Mouse (Mus musculus): Measurements from ENCODE around the gene Sh3gl2. TPM values are rescaled to one million over a fixed set of nuclear protein-coding genes. Genes with fewer than 3 reads are reported as not detected.

Gene Sh3gl2
- polyA plus RNA-seq, 1 experiment from 2014 or later = 14.8 TPM

DNA sequence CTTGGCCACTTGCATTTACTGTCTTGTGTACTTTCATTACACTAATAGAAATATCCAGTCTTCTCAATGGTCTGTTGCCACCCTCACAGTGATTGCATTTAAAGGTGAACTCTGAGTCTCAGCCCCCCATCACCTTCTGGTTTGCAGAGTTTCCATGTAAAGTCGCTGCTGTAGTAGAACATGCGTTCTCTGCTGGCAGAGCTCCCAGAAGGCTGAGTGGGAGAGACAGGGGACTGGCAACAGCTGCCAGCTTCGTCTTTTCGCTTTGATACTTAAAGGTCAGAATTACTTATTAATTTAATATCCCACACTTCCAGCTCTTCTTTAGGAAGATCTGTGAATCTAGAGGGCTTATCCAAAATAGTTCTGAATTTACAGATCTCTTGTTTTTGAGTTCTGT lies 8.7 kb upstream of the Sh3gl2 start:
- ATAC-seq (ENCODE audit: insufficient read depth, low FRiP score, low TSS enrichment) (no peak), DNase-seq (ENCODE audit: low spot score) (no peak)
- 86% methylated on average over 4 of the region's 4 CpGs for WGBS
- Histone ChIP-seq H3K4me2 (ENCODE audit: low read depth) (no peak overlapping the region), H3K27me3 (ENCODE audit: control insufficient read depth, insufficient read depth, low read length) (no peaks in the 10 kb centered on the region), H3K36me3 (ENCODE audit: control insufficient read depth, insufficient read depth, low read length) (no peaks in the 10 kb centered on the region), H3K9ac (ENCODE audit: low read length) (no peak overlapping the region), H3K4me3 (ENCODE audit: low read depth, low read length) (no peak overlapping the region), H3K27ac (ENCODE audit: low read depth, low read length) (no peak overlapping the region), H3K4me1 (ENCODE audit: control insufficient read depth, insufficient read depth, low read length) (no peaks in the 10 kb centered on the region), H3K9me3 (ENCODE audit: control insufficient read depth, low read length) (no peaks in the 10 kb centered on the region)

DNA sequence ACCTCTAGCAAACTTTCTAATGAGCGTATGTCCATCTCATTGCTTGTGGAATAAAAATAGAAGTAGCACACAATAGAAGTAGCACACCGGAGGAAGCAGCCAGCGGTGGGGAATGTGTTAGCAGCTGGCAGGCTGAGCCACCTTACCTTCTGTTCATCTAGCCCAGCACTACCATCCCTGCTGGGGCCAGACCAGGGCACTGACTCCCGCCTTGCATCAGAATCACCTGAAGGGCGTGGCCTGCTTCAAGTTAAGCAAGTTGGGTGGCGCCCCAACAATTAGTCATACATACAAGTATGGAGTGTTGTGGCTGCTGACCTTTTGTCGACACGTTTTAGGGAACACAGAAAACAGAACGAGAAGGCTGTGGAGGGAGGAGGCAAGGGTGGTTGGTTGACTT lies 6.5 kb upstream of the Sh3gl2 start:
- H3K27ac ChIP-seq (ENCODE audit: low read depth, low read length) = no peak overlapping the region
- ATAC-seq (ENCODE audit: insufficient read depth, low FRiP score, low TSS enrichment) (no peak), DNase-seq (ENCODE audit: low spot score) (no peak)
- 86% methylated on average over 9 of the region's 9 CpGs for WGBS
- H3K4me2 ChIP-seq (ENCODE audit: low read depth) = no peak overlapping the region
- no peak overlapping the region for H3K4me3 ChIP-seq (ENCODE audit: low read depth, low read length)
- H3K36me3 ChIP-seq (ENCODE audit: control insufficient read depth, insufficient read depth, low read length) = no peaks in the 10 kb centered on the region
- H3K9ac ChIP-seq (ENCODE audit: low read length) = no peak overlapping the region
- H3K27me3 ChIP-seq (ENCODE audit: control insufficient read depth, insufficient read depth, low read length) = no peaks in the 10 kb centered on the region
- no peaks in the 10 kb centered on the region for H3K9me3 ChIP-seq (ENCODE audit: control insufficient read depth, low read length)
- no peaks in the 10 kb centered on the region for H3K4me1 ChIP-seq (ENCODE audit: control insufficient read depth, insufficient read depth, low read length)

DNA sequence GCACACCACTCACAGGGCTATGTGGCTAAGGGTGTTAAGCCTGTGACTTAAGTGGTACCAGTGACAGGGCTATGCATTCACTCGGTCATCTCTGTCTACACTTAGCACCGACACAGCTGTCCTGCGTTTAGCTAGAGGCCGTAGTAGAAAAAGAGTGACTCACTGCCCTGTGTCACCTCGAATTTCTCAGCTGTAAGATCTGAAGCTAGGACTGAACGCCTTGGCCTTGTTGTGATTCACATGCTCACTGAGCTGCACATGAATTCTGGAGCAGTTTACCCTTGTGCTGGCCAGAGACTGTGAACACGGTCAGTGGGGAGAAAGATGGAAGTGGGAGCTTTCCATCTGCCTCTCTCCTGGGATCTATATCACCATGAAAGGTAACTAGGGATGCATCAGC lies 2.3 kb upstream of the Sh3gl2 start:
- DNase-seq (ENCODE audit: low spot score) (no peak), ATAC-seq (ENCODE audit: insufficient read depth, low FRiP score, low TSS enrichment) (no peak)
- no peak overlapping the region for H3K27ac ChIP-seq (ENCODE audit: low read depth, low read length)
- 77% methylated on average over 7 of the region's 7 CpGs for WGBS
- no peak overlapping the region for H3K4me2 ChIP-seq (ENCODE audit: low read depth)
- H3K4me3 ChIP-seq (ENCODE audit: low read depth, low read length) = no peak overlapping the region
- H3K36me3 ChIP-seq (ENCODE audit: control insufficient read depth, insufficient read depth, low read length) = no peaks in the 10 kb centered on the region
- no peaks in the 10 kb centered on the region for H3K9me3 ChIP-seq (ENCODE audit: control insufficient read depth, low read length)
- H3K4me1 ChIP-seq (ENCODE audit: control insufficient read depth, insufficient read depth, low read length) = no peaks in the 10 kb centered on the region
- H3K27me3 ChIP-seq (ENCODE audit: control insufficient read depth, insufficient read depth, low read length) = peaks cover 23% of the 10 kb centered on the region
- no peak overlapping the region for H3K9ac ChIP-seq (ENCODE audit: low read length)

DNA sequence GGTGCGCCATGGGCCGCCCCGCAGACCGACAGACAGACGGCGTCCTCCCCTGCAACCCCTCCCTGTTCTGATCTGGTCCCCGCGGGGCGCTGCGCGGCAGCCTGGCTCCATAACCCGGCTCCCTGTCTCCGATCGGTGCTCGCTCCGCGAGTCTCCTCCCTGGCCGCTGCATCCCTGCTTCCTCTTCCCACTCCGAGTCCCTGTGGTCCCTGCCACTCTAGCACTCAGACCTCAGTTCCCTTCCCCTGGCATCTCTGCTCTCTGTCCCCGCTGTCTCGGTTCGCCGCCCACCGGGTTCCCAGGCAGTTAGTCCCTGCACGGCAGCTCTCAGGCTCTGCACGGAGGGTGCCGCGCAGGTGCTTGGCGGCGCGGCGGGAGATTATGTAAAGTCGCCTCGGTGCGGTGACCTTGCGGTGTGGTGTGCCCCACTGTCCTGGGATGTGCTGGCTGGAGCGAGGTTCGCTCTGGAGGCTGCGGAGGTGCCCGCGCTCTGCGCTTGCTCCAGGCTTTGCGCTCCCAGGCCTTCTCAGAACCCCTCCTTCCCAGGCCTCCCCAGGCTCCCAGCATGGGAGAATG lies 798 bp downstream of the Sh3gl2 start:
- peak overlapping the region; percentile 72 for H3K9ac ChIP-seq (ENCODE audit: low read length)
- H3K27me3 ChIP-seq (ENCODE audit: control insufficient read depth, insufficient read depth, low read length) = peaks cover 23% of the 10 kb centered on the region
- no peak overlapping the region for H3K27ac ChIP-seq (ENCODE audit: low read depth, low read length)
- H3K4me3 ChIP-seq (ENCODE audit: low read depth, low read length) = peak overlapping the region; percentile 80
- no peaks in the 10 kb centered on the region for H3K4me1 ChIP-seq (ENCODE audit: control insufficient read depth, insufficient read depth, low read length)
- peak overlapping the region; percentile 92 for H3K4me2 ChIP-seq (ENCODE audit: low read depth)
- WGBS = under 1% methylated on average over 40 of the region's 43 CpGs
- DNase-seq (ENCODE audit: low spot score) (peak; percentile 63), ATAC-seq (ENCODE audit: insufficient read depth, low FRiP score, low TSS enrichment) (peak; percentile 83)
- no peaks in the 10 kb centered on the region for H3K9me3 ChIP-seq (ENCODE audit: control insufficient read depth, low read length)
- no peaks in the 10 kb centered on the region for H3K36me3 ChIP-seq (ENCODE audit: control insufficient read depth, insufficient read depth, low read length)

DNA sequence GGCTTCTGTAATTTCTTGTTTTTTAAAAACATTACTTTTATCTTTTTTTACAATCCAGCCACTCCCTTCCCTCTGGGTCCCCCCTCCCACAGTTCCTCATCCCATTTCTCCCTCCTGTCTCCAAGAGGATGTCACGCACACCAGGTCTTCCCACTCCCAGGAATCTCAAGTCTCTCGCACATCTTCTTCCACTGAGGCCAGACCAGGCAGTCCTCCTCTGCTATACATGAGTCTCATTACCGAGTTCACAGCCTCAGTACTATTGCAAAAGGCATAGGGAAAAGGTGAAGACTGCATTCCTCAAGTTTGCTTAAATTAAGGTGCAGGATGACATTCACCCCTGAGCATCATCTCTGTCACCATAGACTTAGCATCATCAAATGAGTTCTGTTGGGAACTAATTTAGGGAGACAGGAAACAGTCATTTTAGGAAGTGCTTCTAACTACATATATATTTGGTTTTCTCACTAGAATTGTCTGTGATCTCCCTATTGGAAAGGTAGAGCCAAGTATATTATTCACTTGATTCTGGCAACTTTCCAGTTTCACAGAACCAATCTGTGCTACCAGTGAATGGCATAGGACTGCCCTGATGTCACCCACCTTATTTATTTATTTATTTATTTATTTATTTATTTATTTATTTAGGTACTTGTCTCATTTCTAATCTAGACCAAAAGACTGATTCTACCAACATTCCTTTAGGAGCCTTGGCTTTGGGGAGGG lies 1.9 kb downstream of the Sh3gl2 start:
- Histone ChIP-seq H3K4me3 (ENCODE audit: low read depth, low read length) (no peak overlapping the region), H3K4me2 (ENCODE audit: low read depth) (no peak overlapping the region), H3K9ac (ENCODE audit: low read length) (no peak overlapping the region), H3K36me3 (ENCODE audit: control insufficient read depth, insufficient read depth, low read length) (no peaks in the 10 kb centered on the region), H3K27me3 (ENCODE audit: control insufficient read depth, insufficient read depth, low read length) (peaks cover 23% of the 10 kb centered on the region), H3K9me3 (ENCODE audit: control insufficient read depth, low read length) (no peaks in the 10 kb centered on the region), H3K27ac (ENCODE audit: low read depth, low read length) (no peak overlapping the region), H3K4me1 (ENCODE audit: control insufficient read depth, insufficient read depth, low read length) (no peaks in the 10 kb centered on the region)
- DNase-seq (ENCODE audit: low spot score) (no peak), ATAC-seq (ENCODE audit: insufficient read depth, low FRiP score, low TSS enrichment) (no peak)
- 50% methylated on average over 3 of the region's 3 CpGs for WGBS

DNA sequence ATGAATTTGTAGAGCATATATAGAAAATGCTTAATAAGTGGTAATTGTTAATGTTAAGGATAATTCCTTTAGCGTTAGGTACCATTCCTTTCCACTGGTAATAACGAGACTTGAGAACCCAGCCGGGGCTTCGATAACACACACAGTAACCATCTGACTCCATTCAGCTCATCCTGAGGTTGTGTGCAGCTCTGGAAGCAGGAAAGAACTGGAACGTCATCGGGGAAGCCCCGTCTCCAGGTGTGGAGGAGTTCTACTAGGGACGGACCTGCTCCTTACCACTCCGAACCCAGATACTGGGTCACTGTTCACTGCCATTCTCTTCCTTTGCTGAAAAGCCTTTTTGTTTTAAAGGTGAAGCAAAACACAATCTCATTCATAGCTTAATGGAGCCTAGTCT lies 2.6 kb downstream of the Sh3gl2 start:
- WGBS = 94% methylated on average over 9 of the region's 9 CpGs
- Histone ChIP-seq H3K9ac (ENCODE audit: low read length) (no peak overlapping the region), H3K27ac (ENCODE audit: low read depth, low read length) (no peak overlapping the region), H3K4me1 (ENCODE audit: control insufficient read depth, insufficient read depth, low read length) (no peaks in the 10 kb centered on the region), H3K4me3 (ENCODE audit: low read depth, low read length) (no peak overlapping the region), H3K27me3 (ENCODE audit: control insufficient read depth, insufficient read depth, low read length) (peaks cover 23% of the 10 kb centered on the region), H3K9me3 (ENCODE audit: control insufficient read depth, low read length) (no peaks in the 10 kb centered on the region), H3K36me3 (ENCODE audit: control insufficient read depth, insufficient read depth, low read length) (no peaks in the 10 kb centered on the region), H3K4me2 (ENCODE audit: low read depth) (no peak overlapping the region)
- ATAC-seq (ENCODE audit: insufficient read depth, low FRiP score, low TSS enrichment) (no peak), DNase-seq (ENCODE audit: low spot score) (no peak)

DNA sequence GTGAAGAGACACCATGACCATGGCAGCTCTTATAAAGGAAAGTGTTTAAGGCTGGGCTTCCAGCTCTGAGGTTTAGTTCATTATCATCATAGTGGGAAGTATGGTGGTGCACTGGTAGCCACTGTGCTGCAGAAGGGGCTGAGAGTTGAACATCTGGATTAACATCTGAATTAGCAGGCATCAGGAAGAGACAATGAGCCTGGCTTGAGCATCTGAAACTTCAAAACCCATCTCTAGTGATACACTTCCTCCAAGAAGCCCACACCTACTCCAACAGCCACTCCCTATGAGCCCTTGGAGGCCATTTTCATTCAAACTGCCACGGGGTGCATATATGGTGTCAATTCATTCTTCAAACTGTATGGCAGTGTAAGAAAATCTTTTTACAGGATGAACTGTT lies 3.6 kb downstream of the Sh3gl2 start:
- 94% methylated on average over 1 of the region's 1 CpGs for WGBS
- Histone ChIP-seq H3K4me3 (ENCODE audit: low read depth, low read length) (no peak overlapping the region), H3K4me1 (ENCODE audit: control insufficient read depth, insufficient read depth, low read length) (no peaks in the 10 kb centered on the region), H3K9me3 (ENCODE audit: control insufficient read depth, low read length) (no peaks in the 10 kb centered on the region), H3K27me3 (ENCODE audit: control insufficient read depth, insufficient read depth, low read length) (peaks cover 23% of the 10 kb centered on the region), H3K4me2 (ENCODE audit: low read depth) (no peak overlapping the region), H3K9ac (ENCODE audit: low read length) (no peak overlapping the region), H3K36me3 (ENCODE audit: control insufficient read depth, insufficient read depth, low read length) (no peaks in the 10 kb centered on the region), H3K27ac (ENCODE audit: low read depth, low read length) (no peak overlapping the region)
- DNase-seq (ENCODE audit: low spot score) = no peak
- ATAC-seq (ENCODE audit: insufficient read depth, low FRiP score, low TSS enrichment) = no peak

DNA sequence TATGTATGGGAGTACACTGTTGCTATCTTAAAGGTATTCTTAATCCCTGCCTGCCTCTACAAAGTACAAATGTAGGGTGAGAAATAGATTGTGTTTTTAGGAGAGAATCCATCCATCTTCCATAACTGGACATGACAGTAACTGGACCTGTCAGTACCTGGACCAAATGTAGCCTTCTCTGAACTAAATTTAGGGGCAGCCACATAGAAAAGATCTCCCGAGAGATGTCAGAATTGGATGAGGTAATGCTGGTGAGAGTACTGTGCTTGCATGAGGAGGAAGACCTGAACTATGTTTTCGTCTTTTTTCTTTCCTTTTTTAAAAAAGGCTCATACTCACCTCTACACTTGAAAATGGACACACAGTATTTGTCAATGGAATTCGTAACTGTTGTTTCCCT lies 6.0 kb downstream of the Sh3gl2 start:
- no peaks in the 10 kb centered on the region for H3K4me1 ChIP-seq (ENCODE audit: control insufficient read depth, insufficient read depth, low read length)
- DNase-seq (ENCODE audit: low spot score) = no peak
- ATAC-seq (ENCODE audit: insufficient read depth, low FRiP score, low TSS enrichment) = no peak

DNA sequence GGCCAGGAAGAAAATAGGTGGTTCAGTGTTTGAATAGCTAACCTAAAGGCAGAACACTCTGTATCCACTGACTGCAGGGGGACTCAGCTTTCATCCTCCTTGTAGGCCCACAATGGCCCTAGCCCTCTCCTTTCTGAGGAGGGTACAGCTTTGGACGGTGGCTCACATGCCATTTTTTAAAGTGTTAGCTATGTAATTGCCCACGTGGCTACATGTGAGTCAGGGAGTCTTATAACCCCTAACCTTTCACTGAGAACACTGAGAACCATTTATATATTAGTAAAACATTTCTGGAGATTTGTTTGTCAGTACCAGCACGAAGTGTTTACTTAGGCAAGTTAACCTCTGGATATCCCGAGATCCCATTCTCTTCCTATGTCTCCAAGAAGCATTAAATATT lies 12.1 kb downstream of the Sh3gl2 start:
- H3K27me3 ChIP-seq (ENCODE audit: control insufficient read depth, insufficient read depth, low read length) = no peaks in the 10 kb centered on the region
- no peaks in the 10 kb centered on the region for H3K9me3 ChIP-seq (ENCODE audit: control insufficient read depth, low read length)
- no peak overlapping the region for H3K9ac ChIP-seq (ENCODE audit: low read length)
- H3K36me3 ChIP-seq (ENCODE audit: control insufficient read depth, insufficient read depth, low read length) = no peaks in the 10 kb centered on the region
- WGBS = 85% methylated on average over 4 of the region's 4 CpGs
- ATAC-seq (ENCODE audit: insufficient read depth, low FRiP score, low TSS enrichment) (no peak), DNase-seq (ENCODE audit: low spot score) (no peak)
- no peak overlapping the region for H3K4me2 ChIP-seq (ENCODE audit: low read depth)
- no peak overlapping the region for H3K27ac ChIP-seq (ENCODE audit: low read depth, low read length)
- H3K4me1 ChIP-seq (ENCODE audit: control insufficient read depth, insufficient read depth, low read length) = no peaks in the 10 kb centered on the region
- H3K4me3 ChIP-seq (ENCODE audit: low read depth, low read length) = no peak overlapping the region

More for the DNA sequence above, 6.0 kb downstream of the Sh3gl2 start:
- 81% methylated on average over 3 of the region's 3 CpGs for WGBS
- Histone ChIP-seq H3K27me3 (ENCODE audit: control insufficient read depth, insufficient read depth, low read length) (peaks cover 4% of the 10 kb centered on the region), H3K36me3 (ENCODE audit: control insufficient read depth, insufficient read depth, low read length) (no peaks in the 10 kb centered on the region), H3K4me3 (ENCODE audit: low read depth, low read length) (no peak overlapping the region), H3K9me3 (ENCODE audit: control insufficient read depth, low read length) (no peaks in the 10 kb centered on the region), H3K4me2 (ENCODE audit: low read depth) (no peak overlapping the region), H3K9ac (ENCODE audit: low read length) (no peak overlapping the region), H3K27ac (ENCODE audit: low read depth, low read length) (no peak overlapping the region)

Data from neural tube, embryonic 11.5 days (tissue).